Mouse (Mus musculus) E14TG2a.4 (cell line): ENCODE measurements at regions not wholly inside any gene's neighbourhood (a gene's known extent, or its start where the extent isn't known, plus 50 kb on each side); places are given as distances from the start of the nearest gene placed in this dataset.

Experiments
- CTCF ChIP-seq: conservative IDR thresholded peaks from 2 replicates; pipeline ENCODE4 v1.5.1; 2014; ENCODE audit warnings: low read length
- NANOG ChIP-seq: IDR thresholded peaks from 2 replicates; pipeline ENCODE4 v1.6.1; 2014; ENCODE audit warnings: borderline replicate concordance, low read length, mixed read lengths
- POU5F1 ChIP-seq: IDR thresholded peaks from 2 replicates; pipeline ENCODE4 v1.6.1; 2014; ENCODE audit warnings: low read length, borderline replicate concordance

- TF ChIP-seq CTCF (no peak), NANOG (no peak), POU5F1 (no peak)
These were observed 130.0 kb upstream of the Prep start for GRCm38 (mm10) chr10:44936976-44937500.
